Mouse (Mus musculus) intestine, postnatal 0 days (tissue): ENCODE data around the gene Kmt5b. TPM values are rescaled to one million over a fixed set of nuclear protein-coding genes. Genes with fewer than 3 reads are reported as not detected.

Experiments
- ATAC-seq: fragments of 200-750 bp; cut with Nextera tagmentation; 2 replicates; pipeline ENCODE4 v1.8.0; 2017; ENCODE audit warnings: mild to moderate bottlenecking, moderate TSS enrichment, moderate library complexity
- H3K27ac ChIP-seq: fragments of 300-500 bp; sonication (generic); 2 replicates; pipeline ENCODE4 v1.5.1; 2014; ENCODE audit warnings: mild to moderate bottlenecking, low read depth, low read length, moderate library complexity
- H3K27me3 ChIP-seq: fragments of 300-500 bp; sonication (generic); replicated peaks from 2 replicates; pipeline ENCODE4 v1.6.1; 2014; ENCODE audit warnings: low read length, mixed read lengths; ENCODE audit not compliant: control insufficient read depth, insufficient read depth
- H3K36me3 ChIP-seq: fragments of 300-500 bp; sonication (generic); 2 replicates; pipeline ENCODE4 v1.6.1; 2014; ENCODE audit warnings: mild to moderate bottlenecking, moderate library complexity; ENCODE audit not compliant: control insufficient read depth, insufficient read depth
- H3K4me1 ChIP-seq: fragments of 300-500 bp; sonication (generic); replicated peaks from 2 replicates; pipeline ENCODE4 v1.6.1; 2014; ENCODE audit warnings: antibody characterized with exemption, low read length, mixed read lengths; ENCODE audit not compliant: control insufficient read depth, insufficient read depth
- H3K4me2 ChIP-seq: fragments of 300-500 bp; sonication (generic); replicated peaks from 2 replicates; pipeline ENCODE4 v1.6.1; 2014; ENCODE audit warnings: low read depth, mild to moderate bottlenecking, moderate library complexity
- H3K4me3 ChIP-seq: fragments of 300-500 bp; sonication (generic); 2 replicates; pipeline ENCODE4 v1.5.1; 2014; ENCODE audit warnings: low read depth, low read length
- H3K9ac ChIP-seq: fragments of 300-500 bp; sonication (generic); 2 replicates; pipeline ENCODE4 v1.6.1; 2014; ENCODE audit warnings: mild to moderate bottlenecking, low read depth, low read length
- H3K9me3 ChIP-seq: fragments of 300-500 bp; sonication (generic); 2 replicates; pipeline ENCODE4 v1.6.1; 2016; ENCODE audit warnings: mixed run types; ENCODE audit not compliant: control insufficient read depth
- CTCF ChIP-seq: sonication (generic); IDR thresholded peaks from 2 replicates; pipeline ENCODE4 v1.5.1; 2016; ENCODE audit warnings: low read depth, mild to moderate bottlenecking, control low read depth, antibody characterized with exemption, moderate library complexity
- WGBS: fragments of 180-500 bp; shearing (Covaris S2); extraction: QIAGEN DNeasy Blood & Tissue Kit; methylation state at CpG from one replicate; pipeline ENCODE4 v1.1.7; 2014; 5-methylcytosine and 5-hydroxymethylcytosine counted together
- polyA plus RNA-seq: library from polyadenylated mRNA; unstranded; fragments of >200 nt; fragmentation: Nextera tagmentation; extraction: Ambion mirVana; gene quantifications from 2 replicates; pipeline ENCODE4 v1.2.1, GENCODE M21; 2015

Gene Kmt5b
- polyA plus RNA-seq, 1 experiment from 2014 or later = 10.4 TPM

GRCm38 (mm10) chr19:3790077-3790476, 22.9 kb downstream of the Kmt5b start:
- Histone ChIP-seq H3K9me3 (no peaks in the 10 kb centered on the region), H3K4me2 (no peak overlapping the region), H3K4me3 (no peak overlapping the region), H3K9ac (no peak overlapping the region), H3K27ac (no peak overlapping the region), H3K27me3 (no peaks in the 10 kb centered on the region), H3K4me1 (no peaks in the 10 kb centered on the region), H3K36me3 (peaks cover 21% of the 10 kb centered on the region)
- ATAC-seq = no peak
- 87% methylated on average over 1 of the region's 1 CpGs for WGBS
- TF ChIP-seq CTCF = peak; percentile 50

- H3K36me3 ChIP-seq = peaks cover 83% of the 10 kb centered on the region
- no peak for ATAC-seq
Measured at GRCm38 (mm10) chr19:3805526-3805925, 38.3 kb downstream of the Kmt5b start.

GRCm38 (mm10) chr19:3810536-3811233, 43.5 kb downstream of the Kmt5b start:
- H3K4me1 ChIP-seq = no peaks in the 10 kb centered on the region
- H3K9me3 ChIP-seq = no peaks in the 10 kb centered on the region
- no peak overlapping the region for H3K27ac ChIP-seq
- H3K4me2 ChIP-seq = no peak overlapping the region
- ATAC-seq = no peak
- TF ChIP-seq CTCF = no peak
- WGBS = 88% methylated on average over 10 of the region's 10 CpGs
- peaks cover 85% of the 10 kb centered on the region for H3K36me3 ChIP-seq
- no peaks in the 10 kb centered on the region for H3K27me3 ChIP-seq
- no peak overlapping the region for H3K4me3 ChIP-seq
- H3K9ac ChIP-seq = no peak overlapping the region

More at GRCm38 (mm10) chr19:3805526-3805925, 38.3 kb downstream of the Kmt5b start:
- Histone ChIP-seq H3K27ac (no peak overlapping the region), H3K9me3 (no peaks in the 10 kb centered on the region), H3K4me1 (no peaks in the 10 kb centered on the region), H3K9ac (no peak overlapping the region), H3K27me3 (no peaks in the 10 kb centered on the region), H3K4me3 (no peak overlapping the region), H3K4me2 (no peak overlapping the region)
- TF ChIP-seq CTCF = no peak
- WGBS = 92% methylated on average over 7 of the region's 7 CpGs

GRCm38 (mm10) chr19:3814461-3814860, 47.2 kb downstream of the Kmt5b start:
- no peak overlapping the region for H3K27ac ChIP-seq
- H3K4me1 ChIP-seq = no peaks in the 10 kb centered on the region
- H3K4me3 ChIP-seq = no peak overlapping the region
- no peaks in the 10 kb centered on the region for H3K27me3 ChIP-seq
- H3K9ac ChIP-seq = no peak overlapping the region
- peaks cover 56% of the 10 kb centered on the region for H3K36me3 ChIP-seq
- no peak overlapping the region for H3K4me2 ChIP-seq
- ATAC-seq = no peak
- no peaks in the 10 kb centered on the region for H3K9me3 ChIP-seq
- no peak for TF ChIP-seq CTCF
- WGBS = 89% methylated on average over 10 of the region's 10 CpGs

GRCm38 (mm10) chr19:3815824-3816223, 48.6 kb downstream of the Kmt5b start:
- Histone ChIP-seq H3K4me2 (no peak overlapping the region), H3K4me3 (no peak overlapping the region), H3K9ac (no peak overlapping the region), H3K9me3 (no peaks in the 10 kb centered on the region), H3K36me3 (peaks cover 43% of the 10 kb centered on the region), H3K27ac (no peak overlapping the region), H3K27me3 (no peaks in the 10 kb centered on the region), H3K4me1 (no peaks in the 10 kb centered on the region; the same call in 1 of the 2 replicates)
- no peak for ATAC-seq
- TF ChIP-seq CTCF = no peak
- WGBS = 68% methylated on average over 12 of the region's 12 CpGs

- H3K27me3 ChIP-seq = no peaks in the 10 kb centered on the region
- H3K4me1 ChIP-seq = no peaks in the 10 kb centered on the region; the same call in 1 of the 2 replicates
- no peak overlapping the region for H3K4me2 ChIP-seq
- H3K27ac ChIP-seq = no peak overlapping the region
- H3K9me3 ChIP-seq = no peaks in the 10 kb centered on the region
- WGBS = 71% methylated on average over 2 of the region's 2 CpGs
- no peak for TF ChIP-seq CTCF
- no peak for ATAC-seq
- no peak overlapping the region for H3K9ac ChIP-seq
- H3K36me3 ChIP-seq = peaks cover 24% of the 10 kb centered on the region
- no peak overlapping the region for H3K4me3 ChIP-seq
Measured at GRCm38 (mm10) chr19:3819080-3819479, 51.9 kb downstream of the Kmt5b start.
